Mouse (Mus musculus): ENCODE results near the gene Uqcr10. TPM values are rescaled to one million over a fixed set of nuclear protein-coding genes. Genes with fewer than 3 reads are reported as not detected.
"Not testable (repeated sequence)": the region's sequence is repeated elsewhere in the genome, so short reads cannot be mapped to it uniquely, and the experiment has no call there.

The Uqcr10 gene
- polyA plus RNA-seq, 3 experiments from 2014 or later: 424 to 529 (median 465) TPM

DNA sequence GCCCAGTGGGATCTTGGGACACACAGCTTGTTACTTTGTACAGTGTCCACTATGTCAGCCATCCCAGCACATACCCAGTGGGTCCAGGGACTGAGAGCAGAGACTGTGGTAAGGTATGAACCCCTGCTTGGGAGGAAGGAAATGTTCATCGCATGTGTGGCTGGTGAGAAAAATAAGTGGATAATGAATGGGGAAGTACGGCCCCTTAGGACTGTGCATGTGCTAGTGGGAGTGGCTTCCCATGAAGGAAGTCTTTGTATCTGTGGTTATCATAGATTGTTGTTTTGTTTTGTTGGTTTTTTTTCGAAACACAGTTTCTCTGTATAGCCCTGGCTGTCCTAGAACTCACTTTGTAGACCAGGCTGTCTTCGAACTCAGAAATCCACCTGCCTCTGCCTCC lies 10.6 kb upstream of the Uqcr10 start:
- no peak for ATAC-seq

- ATAC-seq: no peak
Observed at GRCm38 (mm10) chr11:4712822-4713221, 8.7 kb upstream of the Uqcr10 start.

DNA sequence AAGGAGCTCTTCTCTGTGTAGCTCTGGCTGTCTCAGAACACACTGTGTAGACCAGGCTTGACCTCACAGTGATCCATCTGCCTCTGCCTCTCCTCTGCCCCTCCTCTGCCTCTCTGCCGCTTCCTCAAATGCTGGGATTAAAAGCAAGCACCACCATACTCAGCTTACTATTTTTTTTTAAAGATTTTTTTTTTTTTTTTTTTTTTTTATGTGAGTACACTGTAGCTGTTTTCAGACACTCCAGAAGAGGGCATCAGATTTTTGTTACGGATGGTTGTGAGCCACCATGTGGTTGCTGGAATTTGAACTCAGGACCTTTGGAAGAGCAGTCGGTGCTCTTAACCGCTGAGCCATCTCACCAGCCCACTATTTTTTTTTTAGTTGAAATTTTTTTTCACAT lies 6.0 kb upstream of the Uqcr10 start:
- not testable (repeated sequence) for ATAC-seq

GRCm38 (mm10) chr11:4705178-4705577 lies 1.0 kb upstream of the Uqcr10 start:
- no peak for ATAC-seq

DNA sequence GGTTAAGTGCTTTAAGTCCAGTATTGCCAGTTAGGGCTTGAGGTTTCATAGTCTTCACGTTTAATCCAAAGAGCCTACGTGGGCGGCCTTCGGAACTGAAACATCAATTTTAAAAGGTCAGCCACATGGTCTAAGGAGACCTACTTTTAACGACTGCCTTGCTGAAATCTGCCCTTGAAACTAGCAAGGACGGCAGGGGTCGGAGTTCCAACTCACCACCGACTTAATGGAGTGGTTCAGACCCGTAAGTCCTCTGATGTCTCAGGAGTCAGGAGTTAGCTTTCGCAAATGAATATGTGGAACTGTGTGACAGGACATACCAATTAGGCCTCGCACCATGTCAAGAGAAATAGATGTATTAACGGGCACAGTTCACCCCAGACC lies 462 bp downstream of the Uqcr10 start:
- ATAC-seq: no peak

DNA sequence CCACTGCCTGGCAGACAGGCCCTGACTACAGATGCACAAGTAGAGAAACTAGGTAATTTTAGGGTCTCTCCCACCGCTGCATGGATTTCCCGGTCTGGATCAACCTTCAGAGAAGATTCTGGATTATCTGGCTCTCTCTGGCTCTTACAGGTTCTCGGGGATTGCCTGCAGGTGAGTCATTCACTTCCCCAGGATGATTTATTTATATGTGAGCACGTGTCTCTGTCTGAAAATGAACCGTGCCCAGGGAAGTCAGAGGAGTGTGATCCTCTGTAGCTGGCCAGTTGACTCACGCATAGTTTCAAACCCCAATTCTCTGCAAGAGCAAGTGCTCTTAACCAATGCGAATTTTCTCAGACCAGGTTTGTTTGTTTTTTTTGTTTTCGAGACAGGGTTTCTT lies 3.4 kb downstream of the Uqcr10 start:
- no peak for ATAC-seq

DNA sequence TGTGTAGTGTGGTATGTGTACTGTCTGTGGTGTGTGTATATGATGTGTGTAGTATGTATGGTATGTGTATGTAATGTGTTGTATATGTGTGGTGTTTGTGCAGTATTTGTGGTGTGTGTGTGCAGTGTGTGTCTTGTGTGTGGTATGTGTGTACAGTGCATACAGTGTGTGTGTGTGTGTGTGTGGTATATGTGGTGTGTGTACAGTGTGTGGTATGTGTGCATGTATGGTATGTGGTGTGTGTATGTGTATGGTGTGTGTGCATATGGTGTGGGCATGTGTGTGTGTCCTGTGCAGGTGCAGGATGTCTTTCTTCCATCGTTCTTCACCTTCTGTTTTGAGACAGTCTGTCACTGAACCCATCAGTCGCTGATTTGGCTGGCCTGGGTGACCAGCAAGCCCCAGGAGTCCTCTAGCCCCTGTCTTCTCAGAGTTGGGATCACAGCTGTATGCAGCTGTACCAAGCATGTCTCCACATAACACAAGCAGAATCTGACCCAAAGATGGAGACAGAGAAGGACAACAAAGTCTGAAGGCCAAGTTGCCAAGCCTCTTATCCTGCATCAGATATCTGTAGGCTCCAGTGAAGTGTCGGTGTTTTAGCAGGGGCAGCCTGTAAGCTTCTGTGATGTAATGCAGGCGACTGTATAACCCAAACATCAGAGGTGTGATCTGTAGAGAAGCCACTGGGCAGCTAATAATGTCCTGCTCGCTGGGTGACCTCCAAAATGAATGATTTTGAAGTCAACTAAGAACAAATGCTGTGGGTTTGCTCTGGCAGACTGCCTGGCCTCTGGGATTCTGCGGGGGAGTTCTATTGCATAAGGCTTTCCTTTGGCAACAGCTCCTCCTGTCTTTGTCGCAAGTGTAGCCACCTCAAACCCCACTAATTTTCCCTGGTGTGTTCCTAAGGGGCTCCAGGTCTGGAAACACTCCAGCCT lies 6.8 kb downstream of the Uqcr10 start:
- no peak for ATAC-seq

GRCm38 (mm10) chr11:4692162-4692561 lies 12.0 kb downstream of the Uqcr10 start:
- ATAC-seq: no peak

DNA sequence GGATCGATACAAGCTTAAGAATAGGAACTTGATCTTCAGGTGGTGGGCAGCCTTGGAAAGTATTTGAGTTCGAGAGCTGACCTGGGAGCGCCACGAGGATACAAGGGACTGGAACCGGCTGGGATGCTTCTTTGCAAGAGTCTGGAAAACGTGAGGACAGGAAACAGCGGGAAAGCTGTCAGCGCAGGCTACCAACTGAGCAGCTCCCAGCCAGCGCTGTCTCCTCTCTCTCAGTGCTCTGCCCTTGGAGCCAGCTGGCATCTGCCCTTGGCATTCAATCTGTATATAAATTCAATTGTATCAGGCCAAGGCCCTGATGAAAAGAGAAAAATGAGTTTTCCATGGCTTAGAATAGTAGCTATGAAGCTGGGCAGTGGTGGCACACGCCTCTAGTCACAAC lies 12.9 kb downstream of the Uqcr10 start:
- no peak for ATAC-seq

- no peak for ATAC-seq
Observed at GRCm38 (mm10) chr11:4690353-4690752, 13.8 kb downstream of the Uqcr10 start.

DNA sequence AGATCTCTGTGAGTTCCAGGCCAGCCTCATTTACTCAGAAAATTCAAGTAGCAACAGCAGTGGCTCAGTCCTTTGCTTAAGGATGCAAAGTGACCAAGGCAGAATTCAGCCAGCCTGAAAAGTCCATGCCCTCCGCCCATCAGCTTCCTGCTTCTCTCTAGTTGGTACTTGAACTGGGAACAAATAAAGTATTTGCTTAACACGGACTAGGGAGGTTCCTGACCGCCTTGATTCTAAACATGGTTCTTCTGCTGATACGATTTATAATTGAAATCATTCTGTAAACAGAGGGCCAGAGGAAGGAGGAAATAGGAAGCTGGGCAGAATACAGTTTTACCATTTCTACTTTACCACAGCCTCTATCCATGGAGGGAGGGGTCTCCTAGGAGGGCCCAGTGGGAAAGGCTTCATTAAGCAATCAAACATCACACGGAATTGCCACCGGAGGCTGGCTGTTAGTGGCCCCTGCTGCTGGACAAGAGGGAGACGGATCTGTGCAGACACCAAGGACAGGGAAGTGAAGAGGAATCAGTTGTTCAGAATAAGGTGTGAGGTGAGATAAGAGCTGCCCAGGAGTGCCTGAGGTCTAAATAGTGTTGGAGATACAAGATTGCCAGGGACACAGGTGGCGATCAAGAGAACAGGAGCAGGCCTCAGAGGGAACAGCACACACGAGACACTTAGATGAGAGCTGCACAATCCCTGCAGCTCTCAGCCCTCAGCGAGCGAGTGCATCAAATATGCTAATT lies 15.3 kb downstream of the Uqcr10 start:
- ATAC-seq: no peak

DNA sequence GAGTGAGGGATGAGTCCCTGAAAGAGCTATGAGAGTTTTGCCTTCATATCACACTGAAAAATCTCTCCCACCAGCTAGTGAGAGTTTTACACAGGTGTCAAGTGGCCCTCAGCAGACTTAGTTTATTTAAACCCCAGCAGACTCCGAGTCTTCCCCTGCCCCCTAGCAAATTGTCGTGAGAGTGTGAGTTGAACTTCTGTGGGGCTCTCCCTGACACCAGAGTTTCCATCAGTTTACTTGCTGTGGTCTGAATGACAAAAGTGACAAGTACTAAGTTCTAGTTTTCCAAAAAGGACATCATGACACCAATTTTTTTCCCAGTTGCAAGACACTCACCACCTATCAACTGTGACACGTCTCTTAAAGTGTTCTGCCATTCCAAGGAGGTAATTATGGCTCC lies 16.3 kb downstream of the Uqcr10 start:
- peak; percentile 41 for ATAC-seq

DNA sequence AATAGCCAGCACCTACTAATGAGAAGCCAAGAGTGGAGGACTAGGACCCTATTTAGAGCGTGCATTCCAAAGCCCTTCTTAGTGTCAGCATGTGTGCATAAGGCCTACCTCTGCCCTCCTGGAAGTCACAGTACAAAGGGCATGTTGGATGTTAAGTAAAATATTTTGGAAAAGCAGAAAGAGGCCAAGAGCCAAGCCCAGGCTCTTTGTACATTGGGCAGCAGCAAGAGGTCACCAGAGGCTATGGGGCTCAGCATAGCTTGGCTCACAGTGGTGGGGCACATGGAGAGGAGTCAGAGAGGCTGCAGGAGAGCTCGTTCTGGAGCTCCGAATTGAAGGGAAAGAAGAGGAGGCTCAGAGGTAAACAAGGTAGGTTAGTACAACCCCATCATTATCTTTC lies 17.1 kb downstream of the Uqcr10 start:
- no peak for ATAC-seq

DNA sequence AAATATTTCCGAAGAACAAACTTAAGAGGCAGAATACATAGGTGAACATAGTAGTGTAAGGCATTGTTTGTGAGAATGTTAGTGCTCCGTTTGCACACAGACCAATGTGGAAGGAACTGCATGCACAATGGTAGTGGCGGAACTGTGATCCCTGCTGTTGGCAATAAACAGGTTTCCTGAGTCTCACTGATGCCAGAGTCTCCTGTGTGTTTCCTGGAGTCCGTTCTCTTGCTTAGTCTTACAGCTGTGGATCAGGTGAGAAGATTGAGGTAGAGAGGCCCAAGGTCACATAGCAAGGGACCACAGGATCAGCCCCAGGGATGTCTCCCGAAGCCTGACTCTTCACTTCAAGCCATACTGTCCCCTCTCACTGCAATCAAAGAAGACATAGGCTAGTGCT lies 18.6 kb downstream of the Uqcr10 start:
- ATAC-seq: no peak

DNA sequence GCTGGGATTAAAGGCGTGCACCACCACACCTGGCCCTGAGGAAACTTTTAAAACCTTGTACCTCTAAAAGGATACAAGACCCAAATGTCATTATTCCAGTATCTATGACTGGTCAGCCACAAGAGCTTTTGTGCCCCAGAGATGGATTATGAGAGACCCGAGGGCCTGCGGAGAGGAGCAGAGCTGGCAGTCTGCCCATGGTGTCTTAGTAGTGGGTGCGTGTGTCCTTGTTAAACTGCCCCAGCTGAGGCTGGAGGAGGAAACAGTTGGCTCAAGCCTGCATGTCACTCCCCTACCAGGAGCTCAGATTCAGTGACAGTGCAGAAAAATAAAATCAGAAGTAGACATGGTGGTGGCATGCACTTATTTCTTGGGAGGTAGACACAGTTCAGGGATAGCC lies 19.1 kb downstream of the Uqcr10 start:
- ATAC-seq: no peak

GRCm38 (mm10) chr11:4684186-4684585 lies 20.0 kb downstream of the Uqcr10 start:
- no peak for ATAC-seq

GRCm38 (mm10) chr11:4683516-4683915 lies 20.6 kb downstream of the Uqcr10 start:
- ATAC-seq: no peak

- ATAC-seq: no peak
Observed at GRCm38 (mm10) chr11:4680126-4680525, 24.0 kb downstream of the Uqcr10 start.

DNA sequence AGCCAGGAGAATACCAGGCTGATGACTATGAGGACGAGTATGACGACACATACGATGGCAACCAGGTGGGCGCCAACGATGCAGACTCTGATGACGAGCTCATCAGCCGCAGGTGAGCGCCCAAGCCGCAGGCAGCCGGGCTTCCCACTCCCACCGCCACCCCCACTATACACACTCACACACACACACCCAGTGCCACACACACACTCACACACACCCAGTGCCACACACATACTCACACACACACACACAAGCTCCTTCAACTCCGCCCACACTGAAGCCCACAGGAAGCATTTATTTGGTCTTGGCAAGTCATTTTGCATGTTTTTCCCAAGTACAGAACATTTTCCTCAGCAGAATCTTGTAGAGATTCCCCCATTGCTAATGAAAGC lies 24.7 kb downstream of the Uqcr10 start:
- no peak for ATAC-seq

GRCm38 (mm10) chr11:4678700-4679440 lies 25.3 kb downstream of the Uqcr10 start:
- ATAC-seq: no peak

- ATAC-seq: no peak
Observed at GRCm38 (mm10) chr11:4677250-4677872, 26.8 kb downstream of the Uqcr10 start.

GRCm38 (mm10) chr11:4675693-4676092 lies 28.4 kb downstream of the Uqcr10 start:
- no peak for ATAC-seq

DNA sequence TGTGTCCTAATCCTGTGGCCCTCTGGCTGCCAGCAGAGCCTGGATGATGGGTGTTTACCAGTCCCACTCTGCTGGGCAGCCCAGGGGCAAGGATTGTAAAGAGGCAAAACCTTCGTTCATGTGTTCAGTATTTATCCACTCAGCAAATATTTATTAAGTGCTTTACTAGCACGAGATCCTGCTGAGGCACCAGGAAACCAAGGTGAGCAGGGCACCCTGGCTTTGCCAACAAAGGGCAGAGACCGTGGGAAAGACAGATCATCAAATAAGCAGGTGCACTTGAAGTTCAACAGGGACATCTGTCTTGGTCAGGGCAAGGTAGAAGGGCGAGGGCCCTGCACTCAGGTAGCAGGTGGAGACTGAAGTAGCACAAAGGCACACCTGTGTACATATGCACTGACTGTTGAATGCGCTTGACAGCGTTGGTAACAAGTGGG lies 29.0 kb downstream of the Uqcr10 start:
- ATAC-seq: no peak
